Mouse (Mus musculus) liver, postnatal 0 days (tissue): ENCODE measurements around the gene Olfr527.

Experiments
- CTCF ChIP-seq: sonication (generic); IDR thresholded peaks from 2 replicates; pipeline ENCODE4 v1.5.1; 2016; ENCODE audit warnings: antibody characterized with exemption, low read depth
- EP300 ChIP-seq: IDR thresholded peaks from 2 replicates; pipeline ENCODE4 v1.6.1; 2016; ENCODE audit warnings: antibody characterized with exemption, low read depth, mild to moderate bottlenecking

GRCm38 (mm10) chr7:140321135-140321534 lies 12.7 kb upstream of the Olfr527 start:
- TF ChIP-seq EP300 (no peak), CTCF (no peak)
